Mouse (Mus musculus) thymus, postnatal 10 days (tissue): ENCODE data around the gene Adamts7.
A peak's percentile ranks its signal among the peaks of the same experiment; 100 is the strongest.

Source experiments
- DNase-seq, 2 experiments: peaks; one replicate each; pipeline ENCODE4 v3.0.0; 2021; ENCODE audit warnings: low spot score in 2 of 2

Adamts7 gene

DNA sequence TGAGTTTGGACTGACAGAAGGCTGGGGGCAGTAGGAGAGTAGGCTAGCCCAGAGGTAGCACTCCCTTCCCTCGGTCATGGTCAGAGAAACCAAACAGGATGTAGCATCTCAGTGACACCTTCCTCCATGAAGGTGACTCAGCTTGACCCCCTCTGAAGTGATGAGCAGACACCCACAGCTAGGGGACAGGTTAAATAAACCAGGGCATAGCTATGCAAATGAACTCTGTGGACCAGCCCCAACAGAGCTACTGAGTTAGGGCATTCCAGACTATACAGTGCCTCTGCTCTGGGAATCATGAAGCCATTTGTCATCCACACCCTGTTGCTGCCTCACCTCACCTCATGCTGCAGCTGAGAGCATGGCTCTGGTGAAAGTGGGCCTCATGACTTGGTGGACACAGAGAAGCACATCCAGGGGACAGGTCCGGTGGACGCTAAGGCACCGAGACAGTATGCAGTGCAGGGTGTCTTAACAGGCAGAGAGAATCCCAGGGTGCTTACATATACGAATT is 71.1 kb downstream of the Adamts7 start:
- no peak for DNase-seq

GRCm38 (mm10) chr9:90234786-90235185 is 71.9 kb downstream of the Adamts7 start:
- DNase-seq, result no peak

GRCm38 (mm10) chr9:90235258-90235882 is 72.5 kb downstream of the Adamts7 start:
- no peak for DNase-seq

DNA sequence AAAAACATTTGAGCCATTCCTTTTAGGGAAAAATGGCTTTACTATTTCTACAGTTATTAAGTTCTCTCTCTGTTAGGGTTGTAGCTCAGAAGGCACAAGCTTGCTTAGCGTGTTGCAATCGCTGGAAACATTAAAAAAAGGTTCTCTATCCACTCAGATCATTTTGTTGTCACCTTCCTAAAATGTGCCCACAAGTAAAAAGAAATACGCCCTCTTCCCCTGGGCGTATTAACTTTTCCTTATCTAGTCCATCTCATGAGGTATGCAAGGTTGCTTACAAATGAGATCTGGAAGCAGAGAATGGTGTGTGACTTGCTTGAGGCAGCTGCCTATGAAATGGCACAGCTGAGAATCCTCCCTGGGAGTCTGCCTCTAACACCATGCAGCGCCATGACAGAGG is 73.9 kb downstream of the Adamts7 start:
- DNase-seq, result no peak

- DNase-seq, result peak; percentile 54
These were observed 74.6 kb downstream of the Adamts7 start for GRCm38 (mm10) chr9:90237232-90238062.

- no peak for DNase-seq
These were observed 77.7 kb downstream of the Adamts7 start for GRCm38 (mm10) chr9:90240560-90240959.

DNA sequence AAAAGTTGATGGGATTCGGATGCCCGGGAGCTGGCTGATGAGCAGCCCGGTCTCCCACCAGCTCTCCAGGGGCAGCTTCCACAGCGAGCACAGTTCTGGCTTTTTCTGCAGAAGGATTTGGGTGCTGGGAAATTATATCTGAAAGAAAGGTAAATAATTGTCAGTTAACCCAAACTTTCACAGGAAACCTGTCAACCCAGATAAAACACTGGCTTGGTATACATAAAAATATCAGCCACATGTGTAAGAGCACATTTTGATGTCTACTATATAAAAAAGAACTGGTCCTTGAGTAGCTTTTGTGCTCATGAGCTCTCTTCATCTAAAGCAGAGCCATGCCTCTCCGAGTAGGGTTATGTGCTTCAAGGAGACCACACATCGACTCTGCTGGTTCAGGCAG is 78.2 kb downstream of the Adamts7 start:
- no peak for DNase-seq

- peak in 1 of 2 experiments; percentile 53 for DNase-seq
These were observed 78.7 kb downstream of the Adamts7 start for GRCm38 (mm10) chr9:90241618-90242017.

- DNase-seq, result no peak
These were observed 79.4 kb downstream of the Adamts7 start for GRCm38 (mm10) chr9:90242291-90242690.

DNA sequence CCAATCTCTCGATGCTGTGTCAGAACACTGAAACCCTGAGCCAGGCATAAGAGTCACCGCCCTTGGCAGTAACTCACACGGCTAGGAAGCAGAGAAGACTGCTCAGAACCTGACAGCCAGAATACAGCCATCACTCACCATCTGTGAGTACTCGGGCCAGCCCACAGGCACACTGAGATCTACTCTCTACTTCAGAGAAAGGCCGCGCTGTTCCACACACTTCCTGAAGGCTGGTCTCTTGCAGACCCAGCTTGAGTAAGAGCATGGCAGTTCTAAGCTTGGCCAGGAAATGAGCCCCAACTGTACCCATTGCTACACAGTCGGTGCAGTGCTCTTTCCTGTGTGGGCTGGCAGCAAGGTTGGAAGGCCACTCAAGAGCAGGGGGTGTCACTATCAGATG is 80.0 kb downstream of the Adamts7 start:
- peak; percentile 60 to 61 for DNase-seq

GRCm38 (mm10) chr9:90244301-90245151 is 81.7 kb downstream of the Adamts7 start:
- DNase-seq, result no peak

GRCm38 (mm10) chr9:90245206-90245605 is 82.3 kb downstream of the Adamts7 start:
- DNase-seq, result no peak

DNA sequence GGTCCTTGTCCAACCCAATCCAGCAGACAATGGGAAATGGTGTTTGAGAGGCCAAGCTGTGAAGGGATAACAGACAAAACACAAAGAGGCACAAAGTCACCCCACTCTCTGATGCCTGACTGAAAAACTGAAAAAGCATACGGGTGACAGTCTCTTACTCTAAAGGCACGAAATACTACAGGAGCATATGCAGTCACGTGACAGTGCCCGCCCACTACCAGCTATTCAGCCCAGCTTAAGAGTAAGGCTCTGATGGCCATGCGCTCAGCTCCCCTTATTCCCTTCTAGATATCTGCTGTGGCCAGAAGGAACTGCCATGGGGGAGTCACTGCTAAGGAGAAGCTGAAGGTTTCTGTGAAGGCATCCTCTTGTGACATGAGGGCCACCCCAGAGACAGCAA is 82.9 kb downstream of the Adamts7 start:
- DNase-seq, result no peak

GRCm38 (mm10) chr9:90247316-90247715 is 84.4 kb downstream of the Adamts7 start:
- peak in 1 of 2 experiments; percentile 56 for DNase-seq

GRCm38 (mm10) chr9:90248326-90248725 is 85.5 kb downstream of the Adamts7 start:
- DNase-seq, result no peak

GRCm38 (mm10) chr9:90249036-90249435 is 86.2 kb downstream of the Adamts7 start:
- no peak for DNase-seq

- no peak for DNase-seq
These were observed 87.4 kb downstream of the Adamts7 start for GRCm38 (mm10) chr9:90250141-90250775.

GRCm38 (mm10) chr9:90250964-90251750 is 88.3 kb downstream of the Adamts7 start:
- no peak for DNase-seq

GRCm38 (mm10) chr9:90253181-90253580 is 90.3 kb downstream of the Adamts7 start:
- no peak for DNase-seq

GRCm38 (mm10) chr9:90255844-90256405 is 93.1 kb downstream of the Adamts7 start:
- DNase-seq, result no peak
